Mouse (Mus musculus): ENCODE measurements around the gene Gm10031. TPM values are rescaled to one million over a fixed set of nuclear protein-coding genes. Genes with fewer than 3 reads are reported as not detected.
"Not testable (repeated sequence)": the region's sequence is repeated elsewhere in the genome, so short reads cannot be mapped to it uniquely, and the experiment has no call there.

Gm10031 gene
- polyA plus RNA-seq, 1 experiment from 2014 or later = 0.29 TPM

GRCm38 (mm10) chr1:156520136-156520780 is 3.6 kb upstream of the Gm10031 start:
- Histone ChIP-seq H3K27ac (ENCODE audit: low read depth) (no peak overlapping the region), H3K36me3 (replicated peaks; ENCODE audit: insufficient read depth, low read length) (no peaks in the 10 kb centered on the region), H3K9ac (replicated peaks) (no peak overlapping the region), H3K4me1 (ENCODE audit: insufficient read depth) (peaks cover 2% of the 10 kb centered on the region; the same call in 1 of the 2 replicates), H3K9me3 (ENCODE audit: low read length) (no peaks in the 10 kb centered on the region), H3K27me3 (ENCODE audit: insufficient read depth, low read length) (no peaks in the 10 kb centered on the region), H3K4me2 (ENCODE audit: low read depth, low read length) (no peak overlapping the region), H3K4me3 (ENCODE audit: low read depth, low read length) (no peak overlapping the region)
- WGBS (ENCODE audit: insufficient replicate concordance) = 62% methylated on average over 3 of the region's 3 CpGs
- ATAC-seq (no peak), DNase-seq (no peak)
- TF ChIP-seq EP300 (IDR thresholded peaks at IDR 0.05; ENCODE audit: low read depth) (no peak), CTCF (IDR thresholded peaks at IDR 0.05; ENCODE audit: low read depth) (no peak)

- H3K4me3 ChIP-seq (ENCODE audit: low read depth, low read length) = no peak overlapping the region
- WGBS (ENCODE audit: insufficient replicate concordance) = 43% methylated on average over 15 of the region's 15 CpGs
- H3K9ac ChIP-seq (replicated peaks) = no peak overlapping the region
- ATAC-seq (0 out of 2 replicates have a peak, but pooled peaks have one; percentile 21), DNase-seq (peak; percentile 62)
- peaks cover 2% of the 10 kb centered on the region; the same call in 1 of the 2 replicates for H3K4me1 ChIP-seq (ENCODE audit: insufficient read depth)
- no peak overlapping the region for H3K4me2 ChIP-seq (ENCODE audit: low read depth, low read length)
- no peaks in the 10 kb centered on the region for H3K36me3 ChIP-seq (replicated peaks; ENCODE audit: insufficient read depth, low read length)
- H3K9me3 ChIP-seq (ENCODE audit: low read length) = no peaks in the 10 kb centered on the region
- no peak overlapping the region for H3K27ac ChIP-seq (ENCODE audit: low read depth)
- TF ChIP-seq CTCF (IDR thresholded peaks at IDR 0.05; ENCODE audit: low read depth) = no peak
- no peak for TF ChIP-seq EP300 (IDR thresholded peaks at IDR 0.05; ENCODE audit: low read depth)
- H3K27me3 ChIP-seq (ENCODE audit: insufficient read depth, low read length) = no peaks in the 10 kb centered on the region
These were observed 1.9 kb upstream of the Gm10031 start for GRCm38 (mm10) chr1:156521796-156522517.

GRCm38 (mm10) chr1:156532476-156533175 is 8.8 kb downstream of the Gm10031 start:
- not testable (repeated sequence) for H3K27ac ChIP-seq (ENCODE audit: low read depth); H3K36me3 ChIP-seq (replicated peaks; ENCODE audit: insufficient read depth, low read length); H3K4me1 ChIP-seq (ENCODE audit: insufficient read depth); DNase-seq; H3K9me3 ChIP-seq (ENCODE audit: low read length); ATAC-seq; H3K4me2 ChIP-seq (ENCODE audit: low read depth, low read length); H3K9ac ChIP-seq (replicated peaks); H3K27me3 ChIP-seq (ENCODE audit: insufficient read depth, low read length); H3K4me3 ChIP-seq (ENCODE audit: low read depth, low read length)
- WGBS (ENCODE audit: insufficient replicate concordance) = 75% methylated on average over 16 of the region's 16 CpGs

GRCm38 (mm10) chr1:156533483-156533882 is 9.7 kb downstream of the Gm10031 start:
- Histone ChIP-seq H3K27me3 (ENCODE audit: insufficient read depth, low read length) (no peaks in the 10 kb centered on the region), H3K4me3 (ENCODE audit: low read depth, low read length) (no peak overlapping the region), H3K9me3 (ENCODE audit: low read length) (no peaks in the 10 kb centered on the region), H3K4me1 (ENCODE audit: insufficient read depth) (no peaks in the 10 kb centered on the region), H3K4me2 (ENCODE audit: low read depth, low read length) (no peak overlapping the region), H3K9ac (replicated peaks) (no peak overlapping the region), H3K36me3 (replicated peaks; ENCODE audit: insufficient read depth, low read length) (no peaks in the 10 kb centered on the region), H3K27ac (ENCODE audit: low read depth) (no peak overlapping the region)
- DNase-seq (no peak), ATAC-seq (no peak)
- no peak for TF ChIP-seq EP300 (IDR thresholded peaks at IDR 0.05; ENCODE audit: low read depth)
- TF ChIP-seq CTCF (IDR thresholded peaks at IDR 0.05; ENCODE audit: low read depth) = no peak
- 59% methylated on average over 3 of the region's 3 CpGs for WGBS (ENCODE audit: insufficient replicate concordance)

GRCm38 (mm10) chr1:156533911-156534310 is 10.1 kb downstream of the Gm10031 start:
- no peaks in the 10 kb centered on the region for H3K9me3 ChIP-seq (ENCODE audit: low read length)
- no peak overlapping the region for H3K4me2 ChIP-seq (ENCODE audit: low read depth, low read length)
- no peak overlapping the region for H3K9ac ChIP-seq (replicated peaks)
- H3K4me3 ChIP-seq (ENCODE audit: low read depth, low read length) = no peak overlapping the region
- no peaks in the 10 kb centered on the region for H3K36me3 ChIP-seq (replicated peaks; ENCODE audit: insufficient read depth, low read length)
- H3K27ac ChIP-seq (ENCODE audit: low read depth) = no peak overlapping the region
- TF ChIP-seq EP300 (IDR thresholded peaks at IDR 0.05; ENCODE audit: low read depth) (no peak), CTCF (IDR thresholded peaks at IDR 0.05; ENCODE audit: low read depth) (no peak)
- ATAC-seq (no peak), DNase-seq (no peak)
- no peaks in the 10 kb centered on the region for H3K4me1 ChIP-seq (ENCODE audit: insufficient read depth)
- H3K27me3 ChIP-seq (ENCODE audit: insufficient read depth, low read length) = no peaks in the 10 kb centered on the region
- 82% methylated on average over 4 of the region's 4 CpGs for WGBS (ENCODE audit: insufficient replicate concordance)

- no peak overlapping the region for H3K4me2 ChIP-seq (ENCODE audit: low read depth, low read length)
- no peak overlapping the region for H3K4me3 ChIP-seq (ENCODE audit: low read depth, low read length)
- no peak for TF ChIP-seq EP300 (IDR thresholded peaks at IDR 0.05; ENCODE audit: low read depth)
- TF ChIP-seq CTCF (IDR thresholded peaks at IDR 0.05; ENCODE audit: low read depth) = no peak
- ATAC-seq = no peak
- 49% methylated on average over 2 of the region's 2 CpGs for WGBS (ENCODE audit: insufficient replicate concordance)
- no peaks in the 10 kb centered on the region for H3K4me1 ChIP-seq (ENCODE audit: insufficient read depth)
- H3K27me3 ChIP-seq (ENCODE audit: insufficient read depth, low read length) = no peaks in the 10 kb centered on the region
- no peak overlapping the region for H3K27ac ChIP-seq (ENCODE audit: low read depth)
- no peak overlapping the region for H3K9ac ChIP-seq (replicated peaks)
- no peaks in the 10 kb centered on the region for H3K9me3 ChIP-seq (ENCODE audit: low read length)
- DNase-seq = no peak
- no peaks in the 10 kb centered on the region for H3K36me3 ChIP-seq (replicated peaks; ENCODE audit: insufficient read depth, low read length)
These were observed 13.2 kb downstream of the Gm10031 start for GRCm38 (mm10) chr1:156537031-156537430.
